Mouse (Mus musculus) heart, embryonic 16.5 days (tissue): ENCODE data around the gene Galc. TPM values are rescaled to one million over a fixed set of nuclear protein-coding genes. Genes with fewer than 3 reads are reported as not detected.
"Not testable (repeated sequence)": the region's sequence is repeated elsewhere in the genome, so short reads cannot be mapped to it uniquely, and the experiment has no call there.

Experiments used
- ATAC-seq: fragments of 200-750 bp; cut with Nextera tagmentation; replicated peaks from 2 replicates; pipeline ENCODE4 v1.8.0; 2017; ENCODE audit warnings: moderate number of reproducible peaks; ENCODE audit not compliant: insufficient read depth, low FRiP score; ENCODE audit errors: extremely low read depth
- H3K27ac ChIP-seq: fragments of 300-500 bp; sonication (generic); 2 replicates; pipeline ENCODE4 v1.5.1; 2014; ENCODE audit warnings: mild to moderate bottlenecking, low read length, control low read depth, moderate library complexity
- H3K27me3 ChIP-seq: fragments of 300-500 bp; sonication (generic); 2 replicates; pipeline ENCODE4 v1.6.1; 2014; ENCODE audit warnings: low read length, mixed read lengths; ENCODE audit not compliant: control insufficient read depth, insufficient read depth
- H3K36me3 ChIP-seq: fragments of 300-500 bp; sonication (generic); 2 replicates; pipeline ENCODE4 v1.6.1; 2014; ENCODE audit not compliant: control insufficient read depth, insufficient read depth
- H3K4me1 ChIP-seq: fragments of 300-500 bp; sonication (generic); 2 replicates; pipeline ENCODE4 v1.6.1; 2014; ENCODE audit warnings: low read length, mixed read lengths; ENCODE audit not compliant: control insufficient read depth, insufficient read depth
- H3K4me2 ChIP-seq: fragments of 300-500 bp; sonication (generic); 2 replicates; pipeline ENCODE4 v1.6.1; 2014; ENCODE audit warnings: low read depth, mild to moderate bottlenecking, control low read depth, low read length
- H3K4me3 ChIP-seq: fragments of 300-500 bp; sonication (generic); 2 replicates; pipeline ENCODE4 v1.5.1; 2014; ENCODE audit warnings: mild to moderate bottlenecking, control low read depth, low read length
- H3K9ac ChIP-seq: fragments of 300-500 bp; sonication (generic); 2 replicates; pipeline ENCODE4 v1.6.1; 2014; ENCODE audit warnings: low read length, control low read depth
- H3K9me3 ChIP-seq: fragments of 300-500 bp; sonication (generic); replicated peaks from 2 replicates; pipeline ENCODE4 v1.6.1; 2016; ENCODE audit warnings: low read length; ENCODE audit not compliant: control insufficient read depth
- WGBS: fragments of 180-500 bp; shearing (Covaris S2); extraction: QIAGEN DNeasy Blood & Tissue Kit; methylation state at CpG from one replicate; pipeline ENCODE4 v1.1.7; 2014; 5-methylcytosine and 5-hydroxymethylcytosine counted together
- polyA plus RNA-seq: library from polyadenylated mRNA; unstranded; fragments of >200 nt; fragmentation: Nextera tagmentation; extraction: Ambion mirVana; gene quantifications from 2 replicates; pipeline ENCODE4 v1.2.1, GENCODE M21; 2015

Gene Galc
- polyA plus RNA-seq, 1 experiment from 2014 or later = 6.4 TPM

- ATAC-seq, H3K27ac ChIP-seq, H3K9ac ChIP-seq, H3K4me2 ChIP-seq, H3K4me1 ChIP-seq, H3K36me3 ChIP-seq, H3K9me3 ChIP-seq, H3K27me3 ChIP-seq, H3K4me3 ChIP-seq: not testable (repeated sequence)
- WGBS = 76% methylated on average over 6 of the region's 6 CpGs
Observed at GRCm38 (mm10) chr12:98238478-98238877, 20.8 kb downstream of the Galc start.

DNA sequence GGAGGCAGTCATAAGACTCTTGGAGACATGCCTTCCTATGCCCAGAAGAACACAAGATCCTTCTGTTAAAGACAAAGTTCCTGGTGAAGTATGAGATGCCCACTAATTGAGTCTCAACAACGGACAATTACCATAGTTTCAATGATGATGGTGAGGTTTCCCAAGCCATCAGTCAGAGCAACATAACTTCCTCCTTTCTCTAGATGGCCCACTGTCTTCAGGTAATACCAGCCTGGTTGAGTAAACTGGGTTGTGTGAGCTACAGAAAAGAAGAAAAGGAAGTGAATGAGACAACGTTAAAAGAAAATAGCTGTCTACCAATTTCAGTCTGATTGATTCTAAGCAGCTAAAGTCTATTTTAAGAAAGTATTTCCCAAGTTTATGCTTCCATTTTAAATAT is 32.2 kb downstream of the Galc start:
- Histone ChIP-seq H3K4me3 (no peak overlapping the region), H3K4me2 (no peak overlapping the region), H3K27me3 (no peaks in the 10 kb centered on the region), H3K36me3 (peaks cover 10% of the 10 kb centered on the region; the same call in 1 of the 2 replicates), H3K9me3 (no peaks in the 10 kb centered on the region), H3K4me1 (no peaks in the 10 kb centered on the region), H3K27ac (no peak overlapping the region), H3K9ac (no peak overlapping the region)
- WGBS = 89% methylated on average over 2 of the region's 2 CpGs
- no peak for ATAC-seq

DNA sequence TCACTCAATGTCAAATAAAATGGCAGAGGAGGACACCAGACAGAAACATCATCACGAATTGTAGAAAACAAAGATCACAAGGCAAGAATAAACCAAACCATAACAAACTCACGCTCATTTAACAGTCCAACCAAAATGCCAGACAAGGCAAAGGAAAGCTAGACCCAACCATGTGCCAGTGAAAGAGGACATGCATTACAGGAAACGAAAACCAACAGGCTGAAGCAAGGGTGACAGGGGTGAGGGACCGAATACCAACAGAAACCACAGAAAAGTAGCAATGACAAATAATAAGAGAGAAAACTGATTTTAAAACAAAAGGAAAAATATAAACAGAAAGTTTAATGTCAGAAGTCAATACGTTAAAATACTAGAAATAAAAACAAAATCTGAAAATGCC is 36.0 kb downstream of the Galc start:
- Histone ChIP-seq H3K36me3 (peaks cover 10% of the 10 kb centered on the region; the same call in 1 of the 2 replicates), H3K9ac (no peak overlapping the region), H3K27ac (no peak overlapping the region), H3K4me3 (no peak overlapping the region), H3K4me2 (no peak overlapping the region), H3K9me3 (no peaks in the 10 kb centered on the region), H3K4me1 (no peaks in the 10 kb centered on the region), H3K27me3 (no peaks in the 10 kb centered on the region)
- whole genome bisulfite sequencing = 78% methylated on average over 5 of the region's 5 CpGs
- no peak for ATAC-seq

- Histone ChIP-seq H3K9ac (no peak overlapping the region), H3K4me2 (peak overlapping the region; percentile 32), H3K9me3 (no peaks in the 10 kb centered on the region), H3K4me1 (peaks cover 13% of the 10 kb centered on the region), H3K27ac (no peak overlapping the region), H3K36me3 (no peaks in the 10 kb centered on the region), H3K27me3 (no peaks in the 10 kb centered on the region), H3K4me3 (no peak overlapping the region)
- no peak for ATAC-seq
- 65% methylated on average over 11 of the region's 11 CpGs for WGBS
Observed at GRCm38 (mm10) chr12:98216432-98216831, 42.8 kb downstream of the Galc start.

- WGBS = 16% methylated on average over 6 of the region's 6 CpGs
- Histone ChIP-seq H3K36me3 (no peaks in the 10 kb centered on the region), H3K4me2 (peak overlapping the region; percentile 13; the same call in 1 of the 2 replicates), H3K27ac (no peak overlapping the region), H3K4me3 (no peak overlapping the region), H3K27me3 (no peaks in the 10 kb centered on the region), H3K9ac (no peak overlapping the region; the same call in 1 of the 2 replicates), H3K4me1 (peaks cover 13% of the 10 kb centered on the region), H3K9me3 (no peaks in the 10 kb centered on the region)
- ATAC-seq = peak; percentile 75
Observed at GRCm38 (mm10) chr12:98215512-98215911, 43.7 kb downstream of the Galc start.

- no peaks in the 10 kb centered on the region for H3K9me3 ChIP-seq
- ATAC-seq = no peak
- H3K4me1 ChIP-seq = peaks cover 13% of the 10 kb centered on the region
- no peaks in the 10 kb centered on the region for H3K27me3 ChIP-seq
- H3K9ac ChIP-seq = no peak overlapping the region
- H3K4me2 ChIP-seq = no peak overlapping the region
- no peak overlapping the region for H3K27ac ChIP-seq
- H3K36me3 ChIP-seq = no peaks in the 10 kb centered on the region
- H3K4me3 ChIP-seq = no peak overlapping the region
- WGBS = 57% methylated on average over 14 of the region's 14 CpGs
Observed at GRCm38 (mm10) chr12:98214191-98214590, 45.1 kb downstream of the Galc start.

DNA sequence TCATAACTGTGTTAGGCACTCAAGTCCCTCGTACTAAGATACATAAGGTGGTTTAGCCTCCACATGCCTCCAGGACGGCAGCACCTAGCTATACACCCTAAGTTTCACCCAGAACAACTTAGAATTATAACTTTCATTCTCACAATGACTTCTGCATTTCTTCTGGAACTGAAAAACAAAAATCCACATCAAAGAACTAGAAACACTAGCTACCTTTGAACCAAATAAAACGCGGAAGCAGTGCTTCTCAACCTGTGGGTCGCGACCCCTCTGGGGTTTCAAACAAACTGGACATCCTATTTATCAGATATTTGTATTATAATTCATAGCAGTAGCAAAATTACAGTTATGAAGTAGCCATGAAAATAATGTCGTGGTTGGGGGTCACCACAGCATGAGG is 45.5 kb downstream of the Galc start:
- no peak overlapping the region for H3K4me2 ChIP-seq
- H3K4me3 ChIP-seq = no peak overlapping the region
- peaks cover 13% of the 10 kb centered on the region for H3K4me1 ChIP-seq
- WGBS = 82% methylated on average over 7 of the region's 7 CpGs
- H3K9ac ChIP-seq = no peak overlapping the region
- ATAC-seq = no peak
- H3K9me3 ChIP-seq = no peaks in the 10 kb centered on the region
- H3K27me3 ChIP-seq = no peaks in the 10 kb centered on the region
- no peaks in the 10 kb centered on the region for H3K36me3 ChIP-seq
- no peak overlapping the region for H3K27ac ChIP-seq

GRCm38 (mm10) chr12:98213332-98213731 is 45.9 kb downstream of the Galc start:
- Histone ChIP-seq H3K9ac (no peak overlapping the region), H3K27me3 (no peaks in the 10 kb centered on the region), H3K36me3 (no peaks in the 10 kb centered on the region), H3K4me1 (peaks cover 13% of the 10 kb centered on the region), H3K4me2 (no peak overlapping the region), H3K27ac (no peak overlapping the region), H3K4me3 (no peak overlapping the region), H3K9me3 (no peaks in the 10 kb centered on the region)
- ATAC-seq = no peak
- WGBS = 95% methylated on average over 7 of the region's 7 CpGs

DNA sequence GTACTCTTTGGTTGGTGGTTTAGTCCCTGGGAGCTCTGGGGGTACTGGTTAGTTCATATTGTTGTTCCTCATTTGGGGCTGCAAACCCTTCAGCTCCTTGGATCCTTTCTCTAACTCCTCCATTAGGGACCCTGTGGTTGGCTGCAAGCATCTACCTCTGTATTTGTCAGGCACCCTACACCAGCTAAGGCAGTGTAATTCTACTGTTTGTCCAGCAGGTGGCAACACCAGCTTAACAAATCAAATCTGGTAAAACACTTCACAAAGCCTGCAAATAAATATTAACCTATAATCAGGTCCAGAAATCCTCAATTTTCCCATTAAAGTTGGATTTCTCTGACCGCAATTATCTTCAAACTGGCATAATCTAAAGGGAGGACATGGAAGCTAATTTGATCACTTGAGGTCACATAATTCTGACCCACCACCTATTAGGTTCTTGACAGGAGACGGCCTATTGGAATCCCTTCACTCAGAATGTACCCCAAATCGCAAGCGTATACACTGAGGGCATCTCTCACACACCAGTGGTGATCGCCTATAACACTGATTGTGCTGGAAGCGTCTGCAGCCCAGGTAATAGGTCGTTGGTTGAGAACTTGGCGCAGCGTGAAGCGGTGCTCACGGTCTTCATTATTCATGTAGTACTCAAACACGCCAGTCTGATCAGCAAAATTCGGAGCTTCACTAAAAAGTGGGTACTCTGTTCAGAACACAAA is 46.6 kb downstream of the Galc start:
- Histone ChIP-seq H3K27me3 (no peaks in the 10 kb centered on the region), H3K4me1 (peaks cover 13% of the 10 kb centered on the region), H3K9me3 (no peaks in the 10 kb centered on the region), H3K4me3 (no peak overlapping the region), H3K4me2 (no peak overlapping the region), H3K27ac (no peak overlapping the region), H3K36me3 (no peaks in the 10 kb centered on the region), H3K9ac (no peak overlapping the region)
- 0 out of 2 replicates have a peak, but pooled peaks have one; percentile 24 for ATAC-seq
- 80% methylated on average over 13 of the region's 13 CpGs for WGBS
